Mouse (Mus musculus) limb, embryonic 13.5 days (tissue): ENCODE results near the gene Mcm2. TPM values are rescaled to one million over a fixed set of nuclear protein-coding genes. Genes with fewer than 3 reads are reported as not detected.

Source experiments
- ATAC-seq: fragments of 200-750 bp; cut with Nextera tagmentation; 2 replicates; pipeline ENCODE4 v1.8.0; 2017; ENCODE audit warnings: low read depth, moderate number of reproducible peaks, moderate TSS enrichment; ENCODE audit not compliant: low FRiP score
- H3K27ac ChIP-seq: fragments of 300-500 bp; sonication (generic); 2 replicates; pipeline ENCODE4 v1.5.1; 2015; ENCODE audit warnings: inconsistent platforms, mild to moderate bottlenecking, moderate library complexity
- H3K27me3 ChIP-seq: fragments of 300-500 bp; sonication (generic); 2 replicates; pipeline ENCODE4 v1.6.1; 2015; ENCODE audit warnings: mild to moderate bottlenecking, inconsistent platforms
- H3K36me3 ChIP-seq: fragments of 300-500 bp; sonication (generic); 2 replicates; pipeline ENCODE4 v1.6.1; 2015; ENCODE audit warnings: inconsistent platforms, mild to moderate bottlenecking, moderate library complexity
- H3K4me1 ChIP-seq: fragments of 300-500 bp; sonication (generic); 2 replicates; pipeline ENCODE4 v1.6.1; 2015; ENCODE audit warnings: inconsistent platforms
- H3K4me2 ChIP-seq: fragments of 300-500 bp; sonication (generic); replicated peaks from 2 replicates; pipeline ENCODE4 v1.6.1; 2015; ENCODE audit warnings: inconsistent platforms, mild to moderate bottlenecking, moderate library complexity
- H3K4me3 ChIP-seq: fragments of 300-500 bp; sonication (generic); 2 replicates; pipeline ENCODE4 v1.5.1; 2015; ENCODE audit warnings: moderate library complexity, mild to moderate bottlenecking, inconsistent platforms
- H3K9ac ChIP-seq: fragments of 300-500 bp; sonication (generic); 2 replicates; pipeline ENCODE4 v1.6.1; 2015; ENCODE audit warnings: mild to moderate bottlenecking, inconsistent platforms
- H3K9me3 ChIP-seq: fragments of 300-500 bp; sonication (generic); 2 replicates; pipeline ENCODE4 v1.6.1; 2016; ENCODE audit warnings: inconsistent platforms
- WGBS: fragments of 180-500 bp; shearing (Covaris S2); methylation state at CpG from one replicate; pipeline ENCODE4 v1.1.7; 2015; 5-methylcytosine and 5-hydroxymethylcytosine counted together
- polyA plus RNA-seq: library from polyadenylated mRNA; unstranded; fragments of >200 nt; fragmentation: Nextera tagmentation; extraction: Ambion mirVana; gene quantifications from 2 replicates; pipeline ENCODE4 v1.2.1, GENCODE M21; 2015

Gene Mcm2
- polyA plus RNA-seq, 1 experiment from 2014 or later = 144 TPM

- Histone ChIP-seq H3K4me3 (no peak overlapping the region), H3K9me3 (no peaks in the 10 kb centered on the region), H3K36me3 (peaks cover 41% of the 10 kb centered on the region), H3K27ac (no peak overlapping the region), H3K4me1 (no peaks in the 10 kb centered on the region), H3K9ac (no peak overlapping the region), H3K27me3 (no peaks in the 10 kb centered on the region), H3K4me2 (no peak overlapping the region)
- 0 out of 2 replicates have a peak, but pooled peaks have one; percentile 52 for ATAC-seq
- 49% methylated on average over 7 of the region's 7 CpGs for WGBS
These were observed 40.2 kb downstream of the Mcm2 start for GRCm38 (mm10) chr6:88858341-88858740.

GRCm38 (mm10) chr6:88857830-88858229, 40.8 kb downstream of the Mcm2 start:
- Histone ChIP-seq H3K4me2 (no peak overlapping the region), H3K4me3 (no peak overlapping the region), H3K36me3 (peaks cover 36% of the 10 kb centered on the region), H3K9me3 (no peaks in the 10 kb centered on the region), H3K9ac (no peak overlapping the region), H3K27ac (0 out of 2 replicates have a peak overlapping the region, but pooled peaks have one; percentile 28), H3K4me1 (no peaks in the 10 kb centered on the region), H3K27me3 (no peaks in the 10 kb centered on the region)
- no peak for ATAC-seq
- 85% methylated on average over 6 of the region's 6 CpGs for WGBS

GRCm38 (mm10) chr6:88857249-88857648, 41.3 kb downstream of the Mcm2 start:
- no peaks in the 10 kb centered on the region for H3K27me3 ChIP-seq
- peak; percentile 37; the same call in 1 of the 2 replicates for ATAC-seq
- WGBS = 50% methylated on average over 9 of the region's 9 CpGs
- H3K9ac ChIP-seq = no peak overlapping the region
- H3K36me3 ChIP-seq = peaks cover 33% of the 10 kb centered on the region
- no peak overlapping the region for H3K4me3 ChIP-seq
- H3K27ac ChIP-seq = no peak overlapping the region
- no peaks in the 10 kb centered on the region for H3K9me3 ChIP-seq
- H3K4me2 ChIP-seq = no peak overlapping the region
- H3K4me1 ChIP-seq = no peaks in the 10 kb centered on the region

- Histone ChIP-seq H3K4me2 (no peak overlapping the region), H3K27ac (no peak overlapping the region), H3K27me3 (no peaks in the 10 kb centered on the region), H3K36me3 (peaks cover 21% of the 10 kb centered on the region), H3K9ac (no peak overlapping the region), H3K9me3 (peaks cover 3% of the 10 kb centered on the region; the same call in 1 of the 2 replicates), H3K4me3 (no peak overlapping the region), H3K4me1 (no peaks in the 10 kb centered on the region)
- WGBS = 28% methylated on average over 5 of the region's 5 CpGs
- ATAC-seq = 0 out of 2 replicates have a peak, but pooled peaks have one; percentile 26
These were observed 42.9 kb downstream of the Mcm2 start for GRCm38 (mm10) chr6:88855636-88856035.

GRCm38 (mm10) chr6:88854509-88854908, 44.1 kb downstream of the Mcm2 start:
- H3K4me2 ChIP-seq = no peak overlapping the region
- ATAC-seq = no peak
- WGBS = 71% methylated on average over 5 of the region's 5 CpGs
- no peaks in the 10 kb centered on the region for H3K27me3 ChIP-seq
- peaks cover 3% of the 10 kb centered on the region; the same call in 1 of the 2 replicates for H3K9me3 ChIP-seq
- no peak overlapping the region for H3K9ac ChIP-seq
- no peak overlapping the region for H3K4me3 ChIP-seq
- no peaks in the 10 kb centered on the region for H3K4me1 ChIP-seq
- H3K36me3 ChIP-seq = peaks cover 11% of the 10 kb centered on the region
- H3K27ac ChIP-seq = no peak overlapping the region

- peaks cover 3% of the 10 kb centered on the region; the same call in 1 of the 2 replicates for H3K9me3 ChIP-seq
- no peaks in the 10 kb centered on the region for H3K4me1 ChIP-seq
- no peak overlapping the region for H3K27ac ChIP-seq
- no peak overlapping the region for H3K4me3 ChIP-seq
- H3K9ac ChIP-seq = no peak overlapping the region
- H3K4me2 ChIP-seq = no peak overlapping the region
- WGBS = 84% methylated on average over 7 of the region's 7 CpGs
- ATAC-seq = no peak
- no peaks in the 10 kb centered on the region for H3K27me3 ChIP-seq
- H3K36me3 ChIP-seq = peaks cover 27% of the 10 kb centered on the region
These were observed 48.5 kb downstream of the Mcm2 start for GRCm38 (mm10) chr6:88850034-88850433.

- no peak overlapping the region for H3K4me3 ChIP-seq
- H3K9me3 ChIP-seq = peaks cover 3% of the 10 kb centered on the region; the same call in 1 of the 2 replicates
- H3K36me3 ChIP-seq = peaks cover 28% of the 10 kb centered on the region
- no peak overlapping the region for H3K27ac ChIP-seq
- no peak overlapping the region for H3K9ac ChIP-seq
- ATAC-seq = no peak
- H3K27me3 ChIP-seq = no peaks in the 10 kb centered on the region
- H3K4me1 ChIP-seq = no peaks in the 10 kb centered on the region
- WGBS = 49% methylated on average over 4 of the region's 4 CpGs
- H3K4me2 ChIP-seq = no peak overlapping the region
These were observed 49.3 kb downstream of the Mcm2 start for GRCm38 (mm10) chr6:88849270-88849669.

- no peaks in the 10 kb centered on the region for H3K27me3 ChIP-seq
- 36% methylated on average over 2 of the region's 2 CpGs for WGBS
- ATAC-seq = no peak
- H3K36me3 ChIP-seq = peaks cover 28% of the 10 kb centered on the region
- H3K4me3 ChIP-seq = no peak overlapping the region
- H3K4me1 ChIP-seq = peaks cover 16% of the 10 kb centered on the region
- H3K9ac ChIP-seq = no peak overlapping the region
- H3K4me2 ChIP-seq = no peak overlapping the region
- H3K9me3 ChIP-seq = peaks cover 3% of the 10 kb centered on the region; the same call in 1 of the 2 replicates
- no peak overlapping the region for H3K27ac ChIP-seq
These were observed 51.0 kb downstream of the Mcm2 start for GRCm38 (mm10) chr6:88847571-88847970.

- WGBS = 83% methylated on average over 7 of the region's 7 CpGs
- peaks cover 27% of the 10 kb centered on the region for H3K4me1 ChIP-seq
- H3K4me3 ChIP-seq = no peak overlapping the region
- no peak overlapping the region for H3K4me2 ChIP-seq
- ATAC-seq = no peak
- no peaks in the 10 kb centered on the region for H3K27me3 ChIP-seq
- no peak overlapping the region for H3K27ac ChIP-seq
- H3K9me3 ChIP-seq = no peaks in the 10 kb centered on the region
- H3K9ac ChIP-seq = no peak overlapping the region
- H3K36me3 ChIP-seq = peaks cover 22% of the 10 kb centered on the region
These were observed 53.5 kb downstream of the Mcm2 start for GRCm38 (mm10) chr6:88844901-88845565.

- no peak overlapping the region for H3K9ac ChIP-seq
- peaks cover 23% of the 10 kb centered on the region for H3K36me3 ChIP-seq
- no peak overlapping the region for H3K4me2 ChIP-seq
These were observed 54.5 kb downstream of the Mcm2 start for GRCm38 (mm10) chr6:88843781-88844725.

GRCm38 (mm10) chr6:88843241-88843640, 55.3 kb downstream of the Mcm2 start:
- peak overlapping the region; percentile 82 for H3K4me3 ChIP-seq
- 75% methylated on average over 7 of the region's 7 CpGs for WGBS
- no peak for ATAC-seq
- H3K27me3 ChIP-seq = no peaks in the 10 kb centered on the region
- H3K27ac ChIP-seq = no peak overlapping the region
- H3K4me1 ChIP-seq = peaks cover 27% of the 10 kb centered on the region
- no peaks in the 10 kb centered on the region for H3K9me3 ChIP-seq
- H3K9ac ChIP-seq = peak overlapping the region; percentile 72
- H3K4me2 ChIP-seq = peak overlapping the region; percentile 87
- peaks cover 25% of the 10 kb centered on the region for H3K36me3 ChIP-seq

More at GRCm38 (mm10) chr6:88843781-88844725, 54.5 kb downstream of the Mcm2 start:
- Histone ChIP-seq H3K4me1 (peaks cover 27% of the 10 kb centered on the region), H3K4me3 (no peak overlapping the region), H3K27me3 (no peaks in the 10 kb centered on the region), H3K9me3 (no peaks in the 10 kb centered on the region), H3K27ac (no peak overlapping the region)
- ATAC-seq = no peak
- WGBS = 72% methylated on average over 9 of the region's 9 CpGs

- WGBS = under 1% methylated on average over 32 of the region's 32 CpGs
These were observed 55.8 kb downstream of the Mcm2 start for GRCm38 (mm10) chr6:88842731-88843151.

More at GRCm38 (mm10) chr6:88842731-88843151, 55.8 kb downstream of the Mcm2 start:
- Histone ChIP-seq H3K36me3 (peaks cover 26% of the 10 kb centered on the region), H3K4me1 (peaks cover 27% of the 10 kb centered on the region), H3K27ac (peak overlapping the region; percentile 79), H3K27me3 (no peaks in the 10 kb centered on the region), H3K4me3 (peak overlapping the region; percentile 82), H3K9ac (peak overlapping the region; percentile 72), H3K9me3 (no peaks in the 10 kb centered on the region), H3K4me2 (peak overlapping the region; percentile 87)
- ATAC-seq = no peak; the same call in 1 of the 2 replicates
